Mouse (Mus musculus): ENCODE results near the gene Mex3a. TPM values are rescaled to one million over a fixed set of nuclear protein-coding genes. Genes with fewer than 3 reads are reported as not detected.

Gene Mex3a
- polyA plus RNA-seq, 1 experiment = 1.2 TPM

DNA sequence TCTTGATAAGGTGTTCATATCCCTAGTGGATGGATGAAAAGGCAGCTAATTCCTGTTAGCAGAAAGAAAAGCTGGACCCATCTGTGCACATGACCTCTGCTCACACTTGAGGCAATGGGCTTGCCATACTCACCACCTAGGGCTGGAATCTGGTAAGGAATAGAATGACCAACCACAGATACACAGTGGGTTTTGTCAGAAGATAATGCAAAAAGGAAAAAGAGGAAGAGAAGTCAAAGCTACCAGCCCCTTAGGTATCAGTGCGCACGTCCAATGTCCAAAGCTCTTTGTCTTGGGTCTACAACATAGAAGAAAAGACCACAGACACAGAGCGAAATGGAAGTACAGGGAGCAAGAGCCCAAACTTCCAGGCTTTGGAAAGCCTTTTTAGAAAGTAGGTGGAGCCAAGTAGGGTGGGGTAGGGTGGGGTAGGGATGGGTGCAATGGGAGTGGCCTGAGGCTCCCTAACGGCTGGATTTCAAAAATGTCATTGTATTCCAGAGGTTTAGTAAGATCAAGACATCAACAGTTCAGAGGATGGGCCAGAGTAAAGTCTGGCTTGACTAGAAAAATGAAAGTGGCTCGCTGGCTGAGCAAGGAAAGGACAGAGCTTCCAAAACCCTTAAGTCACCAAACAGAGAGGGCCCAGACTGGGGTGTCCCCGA lies 30.7 kb upstream of the Mex3a start:
- no peak for TF ChIP-seq CTCF (IDR thresholded peaks at IDR 0.05; ENCODE audit: borderline replicate concordance, insufficient read depth, low read depth, low read length)
- no peak for TF ChIP-seq POLR2A (IDR thresholded peaks at IDR 0.05; ENCODE audit: borderline replicate concordance, insufficient read depth, low read length)
- H3K27me3 ChIP-seq (ENCODE audit: control insufficient read depth, insufficient read depth, low read length) = no peaks in the 10 kb centered on the region
- no peak for DNase-seq
- H3K27ac ChIP-seq (ENCODE audit: insufficient read depth, low read length) = no peak overlapping the region
- WGBS = 56% methylated on average over 6 of the region's 6 CpGs
- peak overlapping the region; percentile 90 for H3K4me3 ChIP-seq (replicated peaks; ENCODE audit: insufficient read depth, low read depth, low read length)
- peaks cover 14% of the 10 kb centered on the region for H3K4me1 ChIP-seq (ENCODE audit: control insufficient read depth, insufficient read depth, low read length)

DNA sequence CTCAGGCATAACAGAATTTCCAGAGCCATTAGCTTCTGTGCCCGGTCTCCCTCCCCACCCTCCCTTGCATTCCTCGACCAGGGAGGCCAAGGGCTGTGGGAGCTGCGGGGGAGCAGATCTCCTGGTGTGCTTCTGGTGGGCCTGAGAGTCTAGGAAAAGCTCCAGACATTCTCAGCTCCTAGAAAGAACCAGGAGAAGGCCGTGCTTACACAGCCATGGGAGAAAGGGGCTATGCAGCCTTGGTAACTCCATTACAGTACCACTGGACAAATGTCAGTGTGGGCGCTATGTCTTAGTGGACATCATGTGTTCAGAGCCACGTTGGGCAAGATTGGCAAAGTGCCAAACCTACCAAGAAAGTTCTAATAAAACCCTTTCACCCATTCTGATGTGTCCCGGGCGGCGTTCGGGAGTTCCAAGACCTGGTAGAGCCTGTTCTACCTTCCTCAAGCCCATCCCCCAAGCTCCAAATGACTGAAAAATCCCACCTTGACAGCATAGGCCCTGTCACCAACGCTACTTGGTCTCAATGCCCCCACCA lies 30.1 kb upstream of the Mex3a start:
- no peak overlapping the region; the same call in 1 of the 2 replicates for H3K27ac ChIP-seq (ENCODE audit: insufficient read depth, low read length)
- DNase-seq = peak; percentile 46 to 56
- H3K27me3 ChIP-seq (ENCODE audit: control insufficient read depth, insufficient read depth, low read length) = no peaks in the 10 kb centered on the region
- H3K4me3 ChIP-seq (replicated peaks; ENCODE audit: insufficient read depth, low read depth, low read length) = peak overlapping the region; percentile 90
- peaks cover 14% of the 10 kb centered on the region for H3K4me1 ChIP-seq (ENCODE audit: control insufficient read depth, insufficient read depth, low read length)
- TF ChIP-seq POLR2A (IDR thresholded peaks at IDR 0.05; ENCODE audit: borderline replicate concordance, insufficient read depth, low read length) = no peak
- TF ChIP-seq CTCF (IDR thresholded peaks at IDR 0.05; ENCODE audit: borderline replicate concordance, insufficient read depth, low read depth, low read length) = no peak
- 12% methylated on average over 11 of the region's 11 CpGs for WGBS

DNA sequence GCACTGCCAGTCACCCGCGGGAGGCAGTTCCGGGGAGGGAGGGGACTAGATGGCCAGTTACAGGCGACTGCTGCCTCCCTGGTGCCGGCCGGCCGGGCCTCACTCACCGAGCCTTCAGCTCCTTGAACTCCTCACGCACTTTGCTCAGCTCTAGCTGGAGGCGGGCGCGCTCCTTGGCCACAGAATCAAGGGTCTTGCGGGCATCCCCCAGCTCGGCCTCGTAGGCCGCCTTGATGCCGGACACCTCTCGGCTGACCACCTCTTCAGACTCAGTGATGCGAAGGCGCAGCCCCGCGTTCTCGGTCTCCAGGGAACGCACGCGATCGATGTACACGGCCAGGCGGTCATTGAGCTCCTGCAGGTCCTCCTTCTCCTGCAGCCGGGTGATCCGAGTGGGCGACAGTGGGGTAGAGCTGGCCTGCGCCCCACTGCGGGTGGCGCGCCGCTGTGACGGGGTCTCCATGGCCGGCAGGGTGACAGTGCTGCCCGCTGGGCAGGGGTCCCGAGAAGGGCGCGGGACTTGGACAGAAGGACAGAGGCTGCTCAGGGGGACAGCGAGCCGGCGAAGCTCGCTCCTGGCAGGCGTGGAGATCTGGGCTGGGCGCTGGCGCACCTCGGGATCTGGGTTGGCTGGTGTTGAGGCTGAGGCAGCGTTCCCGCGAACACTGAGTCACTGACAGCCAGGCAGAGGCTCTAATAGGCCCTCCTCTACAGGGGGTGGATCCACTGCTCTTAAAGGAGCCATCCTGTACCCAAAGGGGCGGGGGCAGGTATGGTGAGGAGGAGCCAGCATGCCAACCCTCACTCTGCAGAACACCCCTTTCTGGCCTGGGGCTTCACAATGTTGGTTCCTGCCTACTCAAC lies 29.3 kb upstream of the Mex3a start:
- Histone ChIP-seq H3K27me3 (ENCODE audit: control insufficient read depth, insufficient read depth, low read length) (no peaks in the 10 kb centered on the region), H3K27ac (ENCODE audit: insufficient read depth, low read length) (peak overlapping the region; percentile 83), H3K4me1 (ENCODE audit: control insufficient read depth, insufficient read depth, low read length) (peaks cover 14% of the 10 kb centered on the region), H3K4me3 (replicated peaks; ENCODE audit: insufficient read depth, low read depth, low read length) (peak overlapping the region; percentile 90)
- WGBS = under 1% methylated on average over 55 of the region's 55 CpGs
- TF ChIP-seq CTCF (IDR thresholded peaks at IDR 0.05; ENCODE audit: borderline replicate concordance, insufficient read depth, low read depth, low read length) (no peak), POLR2A (IDR thresholded peaks at IDR 0.05; ENCODE audit: borderline replicate concordance, insufficient read depth, low read length) (peak; percentile 99)
- DNase-seq = peak; percentile 95 to 96

DNA sequence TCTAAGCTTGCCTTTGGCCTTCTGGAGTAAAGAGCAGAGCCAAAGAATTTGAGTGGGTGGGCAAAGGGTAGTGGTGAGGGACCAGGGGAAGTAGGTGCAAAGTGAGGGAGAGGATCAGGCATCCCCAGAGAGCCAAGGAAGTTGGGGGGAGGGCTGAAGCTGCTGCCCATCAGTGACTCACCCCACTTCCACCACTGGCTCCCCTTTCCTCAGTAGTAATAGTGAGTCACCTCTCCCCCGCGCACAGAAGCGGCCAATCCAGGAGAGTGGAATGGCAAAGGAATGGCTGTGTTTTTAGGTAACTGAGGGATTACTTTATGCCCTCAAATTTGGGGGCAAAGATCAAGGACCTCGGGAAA lies 28.7 kb upstream of the Mex3a start:
- Histone ChIP-seq H3K4me1 (ENCODE audit: control insufficient read depth, insufficient read depth, low read length) (peaks cover 14% of the 10 kb centered on the region), H3K27ac (ENCODE audit: insufficient read depth, low read length) (peak overlapping the region; percentile 35), H3K4me3 (replicated peaks; ENCODE audit: insufficient read depth, low read depth, low read length) (peak overlapping the region; percentile 90), H3K27me3 (ENCODE audit: control insufficient read depth, insufficient read depth, low read length) (no peaks in the 10 kb centered on the region)
- WGBS = 18% methylated on average over 4 of the region's 4 CpGs
- DNase-seq = no peak
- TF ChIP-seq CTCF (IDR thresholded peaks at IDR 0.05; ENCODE audit: borderline replicate concordance, insufficient read depth, low read depth, low read length) (no peak), POLR2A (IDR thresholded peaks at IDR 0.05; ENCODE audit: borderline replicate concordance, insufficient read depth, low read length) (no peak)

DNA sequence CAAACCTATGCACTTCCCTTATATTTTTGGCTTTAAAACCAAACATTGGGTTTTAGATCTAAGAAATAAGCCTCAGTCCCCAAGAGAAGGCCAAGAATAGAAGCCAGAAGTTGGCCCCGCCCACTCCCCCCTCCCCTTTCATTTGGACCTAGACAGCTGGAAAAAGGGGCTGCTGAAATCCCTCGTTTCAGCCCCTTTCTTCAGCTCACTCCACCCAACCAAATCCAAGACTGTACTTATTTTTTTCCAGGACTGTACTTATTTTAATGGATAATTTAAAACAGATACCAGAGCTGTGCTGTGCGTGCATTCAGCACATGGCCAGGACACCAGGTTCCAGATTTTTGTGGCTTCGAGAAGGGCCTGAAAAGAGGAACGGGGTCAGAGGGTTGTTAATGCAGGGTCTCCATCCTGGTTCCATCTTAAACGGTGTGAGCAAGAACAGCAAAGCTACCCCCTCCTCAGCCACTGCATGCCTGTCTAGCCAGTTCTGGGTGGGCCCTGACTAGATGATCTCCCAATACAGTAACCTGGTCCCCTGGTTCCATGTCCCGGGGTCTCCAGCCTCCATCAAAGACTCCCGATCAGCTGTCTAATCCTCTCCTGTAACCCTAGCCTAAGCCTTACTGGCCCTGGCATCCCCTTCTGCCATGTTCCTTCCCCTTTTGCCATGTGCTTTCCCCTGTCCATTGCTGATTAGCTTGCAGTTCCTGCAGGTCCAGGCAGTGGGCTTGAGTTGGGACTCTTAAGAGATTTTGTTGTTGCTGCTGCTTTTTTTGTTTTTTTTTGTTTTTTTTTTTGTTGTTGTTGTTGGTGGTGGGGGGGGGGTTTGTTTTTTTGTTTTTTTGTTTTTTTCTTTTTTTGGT lies 28.1 kb upstream of the Mex3a start:
- DNase-seq = no peak
- H3K27ac ChIP-seq (ENCODE audit: insufficient read depth, low read length) = no peak overlapping the region
- H3K27me3 ChIP-seq (ENCODE audit: control insufficient read depth, insufficient read depth, low read length) = no peaks in the 10 kb centered on the region
- no peak overlapping the region for H3K4me3 ChIP-seq (replicated peaks; ENCODE audit: insufficient read depth, low read depth, low read length)
- WGBS = 64% methylated on average over 8 of the region's 8 CpGs
- TF ChIP-seq CTCF (IDR thresholded peaks at IDR 0.05; ENCODE audit: borderline replicate concordance, insufficient read depth, low read depth, low read length) (no peak), POLR2A (IDR thresholded peaks at IDR 0.05; ENCODE audit: borderline replicate concordance, insufficient read depth, low read length) (no peak)
- peaks cover 14% of the 10 kb centered on the region for H3K4me1 ChIP-seq (ENCODE audit: control insufficient read depth, insufficient read depth, low read length)

DNA sequence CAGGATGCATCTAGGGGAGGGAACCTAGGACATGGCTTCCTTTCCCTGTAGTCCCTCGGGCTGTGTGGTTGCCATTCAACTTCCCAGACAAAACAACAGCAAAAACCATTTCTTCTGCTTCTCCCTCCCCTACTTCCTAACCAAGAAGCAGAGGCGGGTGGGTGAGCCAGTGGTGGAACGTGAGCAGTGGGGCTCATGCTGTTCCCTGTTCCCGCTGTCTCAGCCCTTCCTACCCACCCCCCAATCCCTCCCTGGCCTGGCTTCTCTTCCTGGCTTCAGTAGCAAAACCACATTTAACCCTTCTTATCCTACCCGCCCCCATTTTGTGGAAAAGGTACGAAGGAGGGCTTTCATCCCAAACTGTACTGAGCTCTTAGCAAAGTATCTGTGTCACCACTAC lies 27.1 kb upstream of the Mex3a start:
- no peaks in the 10 kb centered on the region for H3K27me3 ChIP-seq (ENCODE audit: control insufficient read depth, insufficient read depth, low read length)
- WGBS = 76% methylated on average over 6 of the region's 6 CpGs

DNA sequence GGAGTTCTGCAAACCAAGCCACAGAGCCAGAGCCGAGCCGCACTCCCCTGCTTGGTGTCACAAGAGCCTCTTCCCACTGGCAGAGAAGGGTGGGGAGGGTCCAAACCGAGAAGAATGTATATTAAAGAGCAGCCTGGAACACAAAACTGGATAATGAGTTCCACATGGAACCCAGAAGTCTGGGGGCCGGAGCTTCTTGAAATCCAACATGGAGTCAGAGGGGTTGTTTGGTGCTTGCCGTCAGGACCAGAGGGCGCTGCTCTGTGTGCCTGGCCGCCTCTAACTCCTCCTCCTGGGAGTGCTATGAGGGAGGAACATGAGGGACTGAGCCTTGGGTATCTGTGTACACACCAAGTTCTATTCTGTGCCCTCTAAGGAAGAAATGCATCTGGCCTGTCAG lies 26.4 kb upstream of the Mex3a start:
- TF ChIP-seq POLR2A (IDR thresholded peaks at IDR 0.05; ENCODE audit: borderline replicate concordance, insufficient read depth, low read length) (no peak), CTCF (IDR thresholded peaks at IDR 0.05; ENCODE audit: borderline replicate concordance, insufficient read depth, low read depth, low read length) (no peak)
- no peak for DNase-seq
- peaks cover 14% of the 10 kb centered on the region for H3K4me1 ChIP-seq (ENCODE audit: control insufficient read depth, insufficient read depth, low read length)
- no peak overlapping the region for H3K4me3 ChIP-seq (replicated peaks; ENCODE audit: insufficient read depth, low read depth, low read length)
- H3K27ac ChIP-seq (ENCODE audit: insufficient read depth, low read length) = no peak overlapping the region
- H3K27me3 ChIP-seq (ENCODE audit: control insufficient read depth, insufficient read depth, low read length) = no peaks in the 10 kb centered on the region
- WGBS = 63% methylated on average over 7 of the region's 7 CpGs

More for the DNA sequence above, 27.1 kb upstream of the Mex3a start:
- Histone ChIP-seq H3K27ac (ENCODE audit: insufficient read depth, low read length) (no peak overlapping the region), H3K4me1 (ENCODE audit: control insufficient read depth, insufficient read depth, low read length) (peaks cover 17% of the 10 kb centered on the region), H3K4me3 (replicated peaks; ENCODE audit: insufficient read depth, low read depth, low read length) (no peak overlapping the region)
- no peak for TF ChIP-seq POLR2A (IDR thresholded peaks at IDR 0.05; ENCODE audit: borderline replicate concordance, insufficient read depth, low read length)
- no peak for TF ChIP-seq CTCF (IDR thresholded peaks at IDR 0.05; ENCODE audit: borderline replicate concordance, insufficient read depth, low read depth, low read length)
- DNase-seq = no peak

All from cerebellum, adult 2 months (tissue).